Mouse (Mus musculus) heart, adult 2 months (tissue): ENCODE measurements around the gene Rnf207.

Experiments used
- CTCF ChIP-seq: fragments of 200-600 bp; IDR thresholded peaks from 2 replicates; pipeline ENCODE4 v1.8.1; 2022; ENCODE audit warnings: antibody characterized with exemption, mild to moderate bottlenecking, moderate library complexity
- EP300 ChIP-seq: fragments of 200-500 bp; IDR thresholded peaks from 2 replicates; pipeline ENCODE4 v1.6.1; 2011; ENCODE audit warnings: low read depth, low read length, control low read depth; ENCODE audit not compliant: insufficient read depth
- POLR2A ChIP-seq: fragments of 200-500 bp; IDR thresholded peaks from 2 replicates; pipeline ENCODE4 v1.6.1; 2011; ENCODE audit warnings: mild to moderate bottlenecking, low read depth, low read length, control low read depth; ENCODE audit not compliant: insufficient read depth

DNA sequence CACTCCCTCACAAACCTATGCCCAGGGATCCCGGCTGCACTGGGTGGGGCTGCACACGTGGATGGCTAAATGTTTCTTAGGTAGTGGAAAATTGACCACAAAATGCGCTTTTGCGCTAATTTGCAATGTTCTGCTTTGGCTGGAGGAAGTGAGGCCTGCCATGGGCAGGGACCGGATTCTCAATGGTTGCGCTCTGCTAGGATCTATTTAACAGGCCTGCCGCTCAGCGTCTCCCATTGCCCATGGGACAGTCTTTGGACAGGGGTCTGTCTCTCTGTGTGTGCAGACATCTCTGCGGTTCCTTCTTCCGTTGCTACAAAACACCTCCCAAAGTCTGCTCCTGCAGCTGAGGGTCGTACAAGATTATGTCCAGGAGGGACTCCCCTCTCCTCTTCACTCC, 27.8 kb downstream of the Rnf207 start:
- TF ChIP-seq CTCF: no peak
- no peak for TF ChIP-seq EP300
- no peak for TF ChIP-seq POLR2A
